Mouse (Mus musculus) brain, adult 10 weeks (tissue): Measurements from ENCODE around the gene St6galnac5. TPM values are rescaled to one million over a fixed set of nuclear protein-coding genes. Genes with fewer than 3 reads are reported as not detected.

Source experiments
- polyA plus RNA-seq: library from polyadenylated mRNA; stranded (reverse); fragments of 350-450 nt; fragmentation: Illumina TruSeq; extraction: RNeasy Lipid Tissue Mini Kit (QIAGEN cat#74804); gene quantifications from one replicate; pipeline ENCODE4 v1.2.3, GENCODE M21; 2015; ENCODE audit warnings: low read depth, low replicate concordance

The St6galnac5 gene
- 36.7 TPM for polyA plus RNA-seq

GRCm38 (mm10) chr3:152981988-152982387, at the start of gene St6galnac5:
TSS of gene St6galnac5 (minus strand) at chr3:152982246.

